Mouse (Mus musculus): ENCODE measurements around the gene Dicer1.
A peak's percentile ranks its signal among the peaks of the same experiment; 100 is the strongest.
"Not testable (repeated sequence)": the region's sequence is repeated elsewhere in the genome, so short reads cannot be mapped to it uniquely, and the experiment has no call there.

Gene Dicer1

DNA sequence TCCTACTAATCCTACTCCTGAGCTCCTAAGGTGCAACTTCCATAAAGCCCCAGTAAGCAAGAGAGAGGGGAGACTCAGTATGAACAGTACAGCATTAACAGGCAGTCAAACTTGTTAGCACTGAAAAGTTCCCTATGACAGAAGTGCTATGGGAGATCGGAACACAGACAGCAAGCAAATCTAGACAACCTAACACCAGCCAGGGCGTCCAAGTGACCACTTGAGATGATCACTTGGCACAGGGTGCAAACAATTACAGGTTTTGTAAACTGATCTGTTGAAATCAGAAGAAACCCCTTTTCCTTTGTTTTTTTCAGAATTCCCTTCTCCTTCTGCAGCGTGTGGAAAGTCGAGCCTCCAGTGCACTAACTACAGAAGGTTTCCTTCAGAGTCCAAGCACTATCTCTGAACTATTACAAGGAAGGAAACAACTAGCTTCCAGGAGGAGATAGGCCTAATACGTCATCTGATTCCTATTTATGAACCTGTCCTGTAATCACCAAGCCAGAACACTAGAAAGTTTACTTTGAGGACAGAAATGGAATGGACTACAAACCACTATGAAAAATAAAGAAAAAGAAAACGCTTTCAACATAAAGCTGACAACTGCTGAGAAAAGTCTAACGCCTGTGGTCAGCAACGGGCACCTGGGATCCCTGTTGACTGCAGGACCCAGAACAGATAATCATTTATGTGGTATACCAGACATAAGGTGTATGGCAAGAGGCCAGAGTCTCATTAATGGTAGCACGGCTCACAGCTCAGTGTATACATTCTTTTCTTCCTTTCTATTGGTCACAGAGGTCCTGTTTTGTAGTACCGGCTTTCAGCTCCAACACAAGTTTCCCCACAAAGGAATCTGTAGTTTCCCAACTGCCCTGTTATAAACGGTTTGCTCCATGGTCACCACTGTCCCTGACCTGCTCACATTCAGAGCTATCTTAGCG is 10.6 kb downstream of the Dicer1 start:
- DNase-seq: no peak

DNA sequence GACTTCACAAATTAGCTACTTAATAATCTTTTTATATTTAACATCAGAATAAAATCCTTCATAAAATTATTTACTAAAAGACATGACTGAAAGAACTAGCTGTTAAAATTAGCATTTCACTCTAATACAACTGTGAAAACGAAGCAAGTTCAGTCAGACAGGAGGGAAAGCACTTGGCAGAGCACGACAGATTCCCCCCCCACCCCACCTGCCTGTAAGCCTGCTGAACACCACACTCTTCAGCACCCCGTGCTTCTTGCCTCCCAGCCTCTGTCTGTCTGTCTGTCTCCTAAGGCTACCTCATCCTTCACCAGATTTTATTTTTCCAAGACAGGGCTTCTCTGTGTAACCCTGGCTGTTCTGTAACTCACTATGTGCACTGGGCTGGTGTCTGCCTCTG is 12.8 kb downstream of the Dicer1 start:
- no peak for DNase-seq

- DNase-seq: no peak
Measured at GRCm38 (mm10) chr12:104738446-104738845, 13.3 kb downstream of the Dicer1 start.

DNA sequence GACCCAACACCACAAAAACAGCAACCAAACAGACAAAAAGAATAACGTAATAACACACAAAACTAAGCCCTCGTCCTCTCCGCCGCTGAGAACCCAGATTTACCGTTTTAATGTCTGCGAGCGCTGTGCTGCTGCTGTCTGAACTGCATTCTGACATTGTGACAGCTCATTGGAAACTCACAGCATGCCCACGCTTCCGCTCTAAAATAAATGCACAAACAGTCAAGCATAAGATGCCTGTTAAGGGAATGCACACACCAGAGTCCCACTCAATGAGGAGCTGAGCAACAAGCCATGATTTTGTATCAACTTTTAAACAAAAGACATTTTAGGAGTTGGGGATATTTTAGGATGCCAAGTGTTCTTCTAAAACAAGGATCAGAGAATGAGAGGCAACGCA is 14.1 kb downstream of the Dicer1 start:
- DNase-seq: no peak

DNA sequence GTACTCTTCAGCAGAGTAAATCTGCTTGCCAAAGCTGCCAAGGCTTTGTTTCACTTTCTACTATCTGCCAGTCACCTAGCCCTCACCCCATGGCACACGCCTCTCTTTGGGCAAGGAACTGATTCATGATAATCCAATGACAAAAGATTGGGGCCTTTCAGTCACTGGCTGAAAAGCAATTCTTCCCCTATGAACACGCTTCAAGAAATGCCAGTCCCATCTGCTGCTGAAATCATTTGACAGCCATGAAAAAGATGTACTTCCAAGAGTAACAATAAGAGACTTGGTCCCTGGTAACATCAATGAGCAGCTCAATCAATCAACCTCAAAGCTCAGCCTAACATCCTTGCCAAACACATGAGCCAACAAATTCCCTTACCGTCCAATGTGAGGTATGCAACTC is 15.8 kb downstream of the Dicer1 start:
- no peak for DNase-seq

DNA sequence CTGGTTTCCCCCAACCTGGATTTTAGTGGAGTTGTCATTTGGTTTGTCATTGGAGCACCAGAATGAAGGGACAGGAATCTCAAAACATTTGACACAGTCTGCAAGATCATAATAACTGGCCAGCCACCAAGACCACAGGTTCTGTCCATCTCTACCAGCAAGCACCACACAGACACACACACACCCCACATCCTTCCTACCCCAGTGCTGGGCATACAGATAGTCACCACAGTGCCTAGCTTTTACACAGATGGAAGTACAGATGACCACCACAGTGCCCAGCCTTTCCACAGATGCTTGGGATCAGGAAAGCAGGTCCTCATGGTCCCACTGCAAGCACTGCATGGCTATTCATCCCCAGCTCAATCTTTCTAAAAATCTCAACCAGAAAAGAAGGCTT is 18.6 kb downstream of the Dicer1 start:
- DNase-seq: no peak

DNA sequence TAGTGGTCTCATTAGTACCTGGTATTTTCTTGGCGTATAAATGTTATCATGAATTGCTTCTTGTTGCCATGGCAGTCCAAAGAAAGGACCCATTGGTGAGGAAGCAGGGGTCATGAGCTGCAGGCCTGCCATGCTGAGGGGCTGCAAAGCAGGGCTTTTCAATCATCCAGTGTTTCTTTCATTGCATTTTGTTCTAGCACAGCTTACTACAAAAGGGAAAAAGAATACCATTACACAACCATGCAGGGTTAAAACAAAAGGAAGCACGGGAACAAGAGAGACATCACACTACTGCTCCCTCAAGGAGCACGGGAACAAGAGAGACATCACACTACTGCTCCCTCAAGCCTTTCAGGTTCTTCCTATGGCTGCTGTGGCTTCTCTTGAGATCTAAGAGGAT is 20.0 kb downstream of the Dicer1 start:
- no peak for DNase-seq

GRCm38 (mm10) chr12:104726436-104726835 is 25.3 kb downstream of the Dicer1 start:
- not testable (repeated sequence) for DNase-seq

GRCm38 (mm10) chr12:104722056-104722455 is 29.7 kb downstream of the Dicer1 start:
- DNase-seq: peak; percentile 71

DNA sequence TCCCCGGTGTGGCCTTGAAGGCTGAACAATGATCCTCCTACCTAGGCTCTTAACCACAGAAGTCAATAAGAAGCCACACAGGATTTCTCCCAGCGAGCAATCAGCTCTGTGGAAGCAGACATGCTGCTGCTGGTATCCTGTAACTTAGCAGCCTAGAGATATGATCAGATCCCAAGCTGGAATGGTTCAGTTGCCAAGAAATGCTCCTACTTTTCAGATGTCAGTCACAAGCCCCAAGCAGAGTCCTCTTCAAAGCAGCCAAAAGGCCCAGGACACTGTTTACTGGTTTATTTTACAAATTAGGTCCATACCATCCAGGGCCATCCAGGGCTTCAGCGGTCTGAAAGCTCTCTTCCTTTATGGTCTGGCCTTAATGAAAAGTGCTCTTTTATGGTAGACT is 30.7 kb downstream of the Dicer1 start:
- no peak for DNase-seq

DNA sequence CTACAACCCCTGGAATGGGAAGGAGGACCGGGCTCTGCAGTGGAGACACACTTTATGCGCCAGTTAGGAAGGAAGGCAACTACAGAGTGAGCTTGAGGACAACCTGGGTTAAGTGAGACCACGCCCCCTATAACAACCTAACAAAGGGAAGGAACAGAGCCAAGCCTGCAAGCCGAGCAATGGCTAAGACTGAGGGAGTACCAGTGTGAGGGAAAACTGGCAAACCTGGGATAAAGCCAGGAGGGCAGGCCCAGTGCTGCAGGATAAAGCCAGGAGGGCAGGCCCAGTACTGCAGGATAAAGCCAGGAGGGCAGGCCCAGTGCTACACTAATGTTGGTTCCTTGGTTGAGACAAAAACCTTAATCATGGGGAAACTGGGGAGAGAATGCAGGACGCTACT is 32.8 kb downstream of the Dicer1 start:
- no peak for DNase-seq

DNA sequence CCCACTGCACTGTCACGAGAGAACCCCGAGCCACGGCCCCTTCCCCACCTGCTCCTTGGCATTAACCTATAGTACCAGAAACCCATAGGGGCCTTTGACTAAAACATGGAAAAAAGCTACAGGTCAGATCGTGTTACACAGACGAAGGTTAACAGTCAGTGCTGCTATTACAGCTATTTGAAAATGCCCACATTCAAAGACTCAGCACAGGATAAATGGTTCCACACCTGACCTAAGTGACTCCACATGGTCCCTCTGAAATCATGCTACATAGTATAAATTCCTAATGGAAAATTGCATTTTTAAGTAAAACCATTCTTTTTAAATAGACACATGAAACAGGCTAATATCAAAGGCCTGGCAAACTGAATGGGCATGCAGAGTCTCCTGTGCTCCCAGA is 35.3 kb downstream of the Dicer1 start:
- no peak for DNase-seq

- DNase-seq: no peak
Measured at GRCm38 (mm10) chr12:104715453-104715852, 36.3 kb downstream of the Dicer1 start.

DNA sequence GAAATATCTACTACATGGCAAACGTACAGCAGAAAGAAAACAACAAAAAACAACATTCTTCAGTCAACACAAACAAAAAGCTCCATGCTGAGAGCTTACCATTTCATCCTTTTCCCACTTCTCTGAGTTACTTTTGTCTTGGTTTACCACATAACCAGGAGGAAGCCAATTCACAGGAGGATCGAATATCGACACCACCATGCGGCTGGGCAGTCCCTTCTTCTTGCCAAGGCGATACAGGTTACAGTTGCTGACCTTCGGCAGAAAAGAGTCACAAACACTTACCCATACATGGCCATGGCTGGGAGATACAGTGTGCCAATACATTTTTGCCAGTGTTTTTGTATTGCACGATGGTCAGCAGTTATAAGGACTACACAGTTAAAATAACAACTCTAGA is 51.5 kb downstream of the Dicer1 start:
- no peak for DNase-seq

DNA sequence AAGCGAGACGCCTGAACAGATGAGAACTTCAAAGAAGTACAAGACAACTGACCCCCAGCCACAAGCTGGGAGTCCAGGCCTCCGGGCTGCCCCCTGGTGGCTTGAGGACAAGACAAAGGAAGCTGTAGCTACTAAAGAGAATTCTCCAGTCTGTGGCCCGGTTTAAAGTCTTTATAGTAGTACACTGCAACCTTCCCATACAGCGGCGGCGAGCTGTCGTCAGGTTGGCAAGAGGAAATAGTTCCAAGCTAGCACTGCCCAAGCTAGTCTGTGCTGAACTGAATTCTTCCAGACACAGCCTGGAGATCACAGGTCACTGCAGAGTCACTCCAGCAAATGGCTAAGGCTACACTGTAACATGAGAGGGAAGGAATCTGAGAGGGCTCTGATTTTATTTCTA is 52.0 kb downstream of the Dicer1 start:
- DNase-seq: peak; percentile 59

GRCm38 (mm10) chr12:104695514-104695913 is 56.2 kb downstream of the Dicer1 start:
- DNase-seq: no peak

DNA sequence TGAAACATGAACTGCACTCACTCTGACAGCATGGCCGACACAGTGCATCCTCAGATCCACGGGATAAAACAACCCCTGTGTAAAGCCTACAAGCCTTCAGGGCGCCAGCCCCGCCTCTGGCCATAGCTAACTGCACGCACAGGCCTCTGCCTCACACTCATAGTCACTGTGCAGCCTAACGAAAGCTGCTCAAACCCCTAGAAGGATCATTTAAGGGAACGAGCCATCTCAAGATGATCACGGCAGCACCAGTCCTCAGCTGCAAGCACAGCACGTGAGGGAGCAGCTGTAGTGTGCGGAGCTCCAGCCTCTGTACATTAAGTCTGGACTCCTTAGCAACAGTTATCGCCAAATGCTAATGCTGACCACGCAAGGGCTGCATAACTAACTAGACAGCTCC is 58.9 kb downstream of the Dicer1 start:
- no peak for DNase-seq

DNA sequence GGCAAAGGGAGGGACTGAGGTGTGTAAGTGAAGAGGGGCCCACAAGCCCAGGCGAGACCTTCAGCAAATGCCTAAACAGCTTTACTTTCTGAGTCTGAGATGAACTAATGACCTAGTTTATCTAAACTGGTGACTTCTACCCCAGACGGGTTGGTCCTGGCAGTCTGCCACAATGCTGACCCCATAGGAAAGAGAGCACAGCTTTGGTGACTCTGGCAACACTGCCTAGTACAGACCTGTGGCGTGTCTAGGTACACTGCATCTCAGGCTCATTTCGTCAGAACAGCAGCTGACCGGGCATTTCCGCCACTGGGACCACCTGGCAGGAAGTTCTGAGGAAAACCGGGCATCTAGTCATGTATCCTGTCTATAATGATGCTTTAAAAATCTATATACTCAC is 61.3 kb downstream of the Dicer1 start:
- DNase-seq: no peak

- DNase-seq: no peak
Measured at GRCm38 (mm10) chr12:104688870-104689269, 62.9 kb downstream of the Dicer1 start.

DNA sequence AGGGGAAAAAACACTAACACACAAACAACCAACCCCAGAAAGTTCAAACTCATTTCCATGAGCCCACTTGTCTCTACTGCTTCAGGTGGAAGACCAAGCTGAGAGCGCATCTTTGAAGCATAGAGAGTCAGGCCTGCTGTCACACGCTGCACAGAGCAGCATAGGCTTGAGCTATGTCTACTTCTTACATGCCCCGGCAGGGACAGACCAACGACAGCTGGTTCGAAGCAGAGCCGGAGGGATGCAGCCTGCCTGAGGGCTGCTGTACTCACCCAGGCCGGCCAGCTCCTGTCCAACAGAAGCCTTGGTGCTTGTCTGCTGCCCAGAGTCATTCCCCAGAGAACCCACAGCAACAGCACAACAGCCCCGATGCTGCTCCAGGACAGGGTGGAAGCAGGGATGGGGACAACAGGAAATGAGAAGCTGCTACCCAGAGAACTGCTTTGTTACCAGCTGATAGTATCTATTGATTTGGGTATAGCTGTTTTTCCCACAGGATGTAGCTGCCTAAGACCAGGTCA is 67.3 kb downstream of the Dicer1 start:
- no peak for DNase-seq

DNA sequence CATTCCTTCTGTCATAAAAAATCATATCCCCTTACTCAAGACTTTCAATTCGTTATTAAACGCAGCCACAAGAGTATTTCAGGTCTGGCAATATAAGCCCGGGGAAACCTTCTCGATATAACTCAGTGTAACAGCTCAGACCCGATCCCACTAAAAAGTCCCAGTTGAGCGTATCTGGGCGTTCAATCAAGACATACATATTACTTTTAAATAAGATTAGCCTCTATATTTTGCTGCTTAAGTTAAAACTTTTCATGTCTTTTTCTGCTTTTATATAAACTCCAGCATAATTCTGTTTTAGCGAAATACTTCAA is 72.0 kb downstream of the Dicer1 start:
- DNase-seq: no peak

GRCm38 (mm10) chr12:104679121-104679818 is 72.5 kb downstream of the Dicer1 start:
- no peak for DNase-seq

- DNase-seq: no peak
Measured at GRCm38 (mm10) chr12:104678462-104678861, 73.3 kb downstream of the Dicer1 start.

- no peak for DNase-seq
Measured at GRCm38 (mm10) chr12:104677371-104677924, 74.3 kb downstream of the Dicer1 start.
